In genomic region chr5:37670781-37671180, GRCm38 (mm10) we compare ENCODE assay signal across 17 mouse cellular contexts. TPM values are rescaled to one million over a fixed set of nuclear protein-coding genes. Genes with fewer than 3 reads are reported as not detected.
"Had no signal": no experiment of that assay in that cellular context is flagged by ENCODE, and none has a peak within 500 bp of the region (broad histone marks: within the 10 kb centered on the region; RNA-seq: fewer than 3 reads in every experiment).

No protein-coding gene starts in this region.

- H3K9me3 ChIP-seq: kidney, embryonic 15.5 days; limb, embryonic 10.5 days; neural tube, embryonic 15.5 days had no signal

- DNase-seq: kidney, adult 2 months; kidney, postnatal 14 days; lung, adult 2 months; lung, postnatal 36 days; midbrain, embryonic 14.5 days; spleen, adult 18-20 months; thymus, adult 2 months; thymus, postnatal 25 days had no signal

- H3K9ac ChIP-seq: kidney, embryonic 15.5 days; liver, embryonic 15.5 days; neural tube, embryonic 15.5 days had no signal

- H3K4me1 ChIP-seq: kidney, embryonic 15.5 days; limb, embryonic 10.5 days; liver, embryonic 15.5 days; neural tube, embryonic 15.5 days had no signal

- H3K36me3 ChIP-seq: kidney, embryonic 15.5 days; limb, embryonic 10.5 days; liver, embryonic 15.5 days; neural tube, embryonic 15.5 days had no signal

- H3K4me3 ChIP-seq: kidney, embryonic 15.5 days; limb, embryonic 10.5 days; liver, embryonic 15.5 days; myocyte; neural tube, embryonic 15.5 days had no signal

- H3K27me3 ChIP-seq: kidney, embryonic 15.5 days; liver, embryonic 15.5 days; neural tube, embryonic 15.5 days had no signal

- H3K27ac ChIP-seq: kidney, embryonic 15.5 days; limb, embryonic 10.5 days; liver, embryonic 15.5 days; neural tube, embryonic 15.5 days had no signal

- ATAC-seq: intestine, embryonic 16.5 days; lung, postnatal 0 days had no signal

- H3K4me2 ChIP-seq: kidney, embryonic 15.5 days; liver, embryonic 11.5 days; liver, embryonic 15.5 days; neural tube, embryonic 15.5 days had no signal

RNA-seq across cellular contexts. Expression of gene Stk32b, which starts 46.2 kb away (rescaled TPM):
- total RNA-seq: megakaryocyte progenitor cell, adult 5-6 weeks had no signal
- polyA plus RNA-seq: myocyte had no signal
